8 mouse cellular contexts compared by ENCODE assay signal in genomic region chr7:16493361-16493760, GRCm38 (mm10). TPM values are rescaled to one million over a fixed set of nuclear protein-coding genes. Genes with fewer than 3 reads are reported as not detected.
DNase-seq lines count a peak whose midpoint lies in the region; ATAC-seq and TF ChIP-seq lines count a peak whose summit lies in the region.

No protein-coding gene starts in this region.

- H3K36me3 ChIP-seq in liver, embryonic 11.5 days (ENCODE audit: control insufficient read depth, insufficient read depth, low read length): peaks cover 12% of the 10 kb centered on the region
- H3K36me3 ChIP-seq in forebrain, embryonic 16.5 days (ENCODE audit: control insufficient read depth, insufficient read depth): peaks cover 23% of the 10 kb centered on the region
- H3K36me3 ChIP-seq in stomach, postnatal 0 days (ENCODE audit: control insufficient read depth, insufficient read depth, low read length): peaks cover 10% of the 10 kb centered on the region

- no peaks in the 10 kb centered on the region for H3K27me3 ChIP-seq in liver, embryonic 11.5 days (replicated peaks; ENCODE audit: control insufficient read depth, insufficient read depth, low read length)
- H3K27me3 ChIP-seq in forebrain, embryonic 16.5 days (replicated peaks; ENCODE audit: control insufficient read depth, insufficient read depth, low read length): no peaks in the 10 kb centered on the region; the same call in 1 of the 2 replicates
- no peaks in the 10 kb centered on the region for H3K27me3 ChIP-seq in stomach, postnatal 0 days (ENCODE audit: control insufficient read depth, insufficient read depth, low read length)

- ATAC-seq in liver, embryonic 11.5 days (replicated peaks; ENCODE audit: low FRiP score): no peak
- ATAC-seq in forebrain, embryonic 16.5 days: peak; percentile 37; the same call in 1 of the 2 replicates
- ATAC-seq in stomach, postnatal 0 days (ENCODE audit: low FRiP score, low TSS enrichment): no peak

- H3K27ac ChIP-seq in liver, embryonic 11.5 days (ENCODE audit: low read depth, low read length): no peak overlapping the region
- H3K27ac ChIP-seq in forebrain, embryonic 16.5 days (ENCODE audit: low read length): no peak overlapping the region
- no peak overlapping the region for H3K27ac ChIP-seq in stomach, postnatal 0 days (replicated peaks)

- WGBS in liver, embryonic 11.5 days: 42% methylated on average over 2 of the region's 2 CpGs
- WGBS in forebrain, embryonic 16.5 days: 22% methylated on average over 2 of the region's 2 CpGs
- WGBS in stomach, postnatal 0 days: 45% methylated on average over 2 of the region's 2 CpGs

- H3K9me3 ChIP-seq in liver, embryonic 11.5 days (ENCODE audit: control insufficient read depth, low read length): no peaks in the 10 kb centered on the region
- no peaks in the 10 kb centered on the region for H3K9me3 ChIP-seq in forebrain, embryonic 16.5 days (ENCODE audit: control insufficient read depth, low read length)
- no peaks in the 10 kb centered on the region for H3K9me3 ChIP-seq in stomach, postnatal 0 days (ENCODE audit: control insufficient read depth, low read length)

- peak; percentile 79 for TF ChIP-seq CTCF in stomach, postnatal 0 days (IDR thresholded peaks at IDR 0.05; ENCODE audit: low read depth)

- peak; percentile 32 for DNase-seq in adrenal gland, adult 2 months
- no peak for DNase-seq in adrenal gland, postnatal 4 days (ENCODE audit: low spot score in 2 of 2)
- DNase-seq in liver: peak; percentile 22
- no peak for DNase-seq in liver, embryonic 11.5 days (ENCODE audit: low spot score)
- peak; percentile 38 for DNase-seq in adrenal gland, postnatal 25 days
- DNase-seq in left cerebral cortex, postnatal 4 days: peak; percentile 37
- peak; percentile 45 for DNase-seq in stomach, postnatal 0 days (ENCODE audit: low spot score)

- no peak for TF ChIP-seq EP300 in stomach, postnatal 0 days (optimal IDR thresholded peaks at IDR 0.05)

- intact Hi-C loops in left cerebral cortex, postnatal 4 days (cut with DNase I): loop anchor here (5.0 kb wide), 1 partner anchor 124 kb away; no protein-coding TSS in a partner anchor

- no peak overlapping the region for H3K9ac ChIP-seq in liver, embryonic 11.5 days (ENCODE audit: low read depth, low read length)
- no peak overlapping the region for H3K9ac ChIP-seq in forebrain, embryonic 16.5 days (replicated peaks; ENCODE audit: low read depth, low read length)
- no peak overlapping the region for H3K9ac ChIP-seq in stomach, postnatal 0 days (ENCODE audit: low read length)

- H3K4me3 ChIP-seq in liver, embryonic 11.5 days (ENCODE audit: low read depth, low read length): no peak overlapping the region
- no peak overlapping the region for H3K4me3 ChIP-seq in forebrain, embryonic 16.5 days (replicated peaks; ENCODE audit: low read length)
- H3K4me3 ChIP-seq in stomach, postnatal 0 days (ENCODE audit: low read depth, low read length): no peak overlapping the region

- no peaks in the 10 kb centered on the region for H3K4me1 ChIP-seq in liver, embryonic 11.5 days (replicated peaks; ENCODE audit: control insufficient read depth, insufficient read depth, low read length)
- H3K4me1 ChIP-seq in forebrain, embryonic 16.5 days (replicated peaks; ENCODE audit: control insufficient read depth, insufficient read depth, low read length): no peaks in the 10 kb centered on the region
- no peaks in the 10 kb centered on the region for H3K4me1 ChIP-seq in stomach, postnatal 0 days (replicated peaks; ENCODE audit: control insufficient read depth, insufficient read depth)

- no peak overlapping the region for H3K4me2 ChIP-seq in liver, embryonic 11.5 days
- no peak overlapping the region for H3K4me2 ChIP-seq in forebrain, embryonic 16.5 days (ENCODE audit: low read length)
- no peak overlapping the region for H3K4me2 ChIP-seq in stomach, postnatal 0 days (replicated peaks; ENCODE audit: low read depth)

RNA-seq across cellular contexts. Expression of gene Npas1, which starts 15.8 kb away (rescaled TPM):
- total RNA-seq in adrenal gland, adult 2 months (2021): not detected
- not detected in 2 replicates for polyA plus RNA-seq in adrenal gland, adult 2 months (2012; rRNA removed)
- under 1 TPM in 1 of 2 experiments, not detected in 1; 0.20 TPM for total RNA-seq in adrenal gland, postnatal 4 days (2021)
- 0.18 and 0.22 TPM in 2 replicates for polyA plus RNA-seq in liver, embryonic 11.5 days (2014; fragmentation: Nextera tagmentation; extraction: Ambion mirVana)
- total RNA-seq in adrenal gland, postnatal 25 days (2021): not detected in 2 replicates
- 7.6 and 8.2 TPM in 2 replicates for polyA plus RNA-seq in forebrain, embryonic 16.5 days (2015; fragmentation: Nextera tagmentation; extraction: Ambion mirVana)
- 10 to 100 TPM; 22.8 to 24.6 TPM for total RNA-seq in left cerebral cortex, postnatal 4 days (2021)
- polyA plus RNA-seq in stomach, postnatal 0 days (2015; fragmentation: Nextera tagmentation; extraction: Ambion mirVana): 0.10 and 0.18 TPM in 2 replicates

RNA-seq across cellular contexts. Expression of gene Tmem160, which starts 40.8 kb away (rescaled TPM):
- total RNA-seq in adrenal gland, adult 2 months (2021): 10 to 100 TPM; 31.1 to 76.6 TPM
- polyA plus RNA-seq in adrenal gland, adult 2 months (2012; rRNA removed): 409 and 528 TPM in 2 replicates
- total RNA-seq in adrenal gland, postnatal 4 days (2021): 10 to 100 TPM; 39.1 to 39.9 TPM
- 54.4 and 54.5 TPM in 2 replicates for polyA plus RNA-seq in liver, embryonic 11.5 days (2014; fragmentation: Nextera tagmentation; extraction: Ambion mirVana)
- total RNA-seq in adrenal gland, postnatal 25 days (2021): 62.2 and 70.3 TPM in 2 replicates
- 65.1 and 66.7 TPM in 2 replicates for polyA plus RNA-seq in forebrain, embryonic 16.5 days (2015; fragmentation: Nextera tagmentation; extraction: Ambion mirVana)
- 10 to 100 TPM; 61.8 to 66.8 TPM for total RNA-seq in left cerebral cortex, postnatal 4 days (2021)
- 71.5 and 75.0 TPM in 2 replicates for polyA plus RNA-seq in stomach, postnatal 0 days (2015; fragmentation: Nextera tagmentation; extraction: Ambion mirVana)

Comparison
In these comparisons a context has a peak if more than half of its experiments do, and no peak if none do; other contexts are left out.
1. DNase-seq: peak in adrenal gland, adult 2 months (single experiment), liver (single experiment), adrenal gland, postnatal 25 days (single experiment), left cerebral cortex, postnatal 4 days (single experiment) and stomach, postnatal 0 days (single experiment); none in adrenal gland, postnatal 4 days (0 of 2) and liver, embryonic 11.5 days (single experiment).
2. RNA of gene Npas1, which starts 15.8 kb away (total RNA-seq): 22.8 to 24.6 TPM in left cerebral cortex, postnatal 4 days; 0.20 TPM in adrenal gland, postnatal 4 days, not detected in adrenal gland, postnatal 25 days and not detected in adrenal gland, adult 2 months; every median in the first group is over 10 times any median in the second.